Mouse (Mus musculus) neural tube, embryonic 14.5 days (tissue): Measurements from ENCODE around the gene Glrx. TPM values are rescaled to one million over a fixed set of nuclear protein-coding genes. Genes with fewer than 3 reads are reported as not detected.

Source experiments
- ATAC-seq: fragments of 200-750 bp; cut with Nextera tagmentation; 2 replicates; pipeline ENCODE4 v1.8.0; 2017; ENCODE audit warnings: low read depth, mild to moderate bottlenecking, moderate TSS enrichment, moderate library complexity
- H3K27ac ChIP-seq: fragments of 300-500 bp; sonication (generic); 2 replicates; pipeline ENCODE4 v1.5.1; 2014; ENCODE audit warnings: low read depth, mild to moderate bottlenecking, control low read depth, low read length, moderate library complexity, mixed read lengths
- H3K27me3 ChIP-seq: fragments of 300-500 bp; sonication (generic); 2 replicates; pipeline ENCODE4 v1.6.1; 2014; ENCODE audit warnings: low read length; ENCODE audit not compliant: control insufficient read depth, insufficient read depth
- H3K36me3 ChIP-seq: fragments of 300-500 bp; sonication (generic); 2 replicates; pipeline ENCODE4 v1.6.1; 2014; ENCODE audit warnings: low read length, mixed read lengths; ENCODE audit not compliant: control insufficient read depth, insufficient read depth
- H3K4me1 ChIP-seq: fragments of 300-500 bp; sonication (generic); 2 replicates; pipeline ENCODE4 v1.6.1; 2014; ENCODE audit warnings: low read length; ENCODE audit not compliant: control insufficient read depth, insufficient read depth
- H3K4me2 ChIP-seq: fragments of 300-500 bp; sonication (generic); 2 replicates; pipeline ENCODE4 v1.6.1; 2014; ENCODE audit warnings: mild to moderate bottlenecking, low read depth, low read length, control low read depth
- H3K4me3 ChIP-seq: fragments of 300-500 bp; sonication (generic); 2 replicates; pipeline ENCODE4 v1.5.1; 2014; ENCODE audit warnings: low read depth, low read length, control low read depth, mixed read lengths
- H3K9ac ChIP-seq: fragments of 300-500 bp; sonication (generic); replicated peaks from 2 replicates; pipeline ENCODE4 v1.6.1; 2014; ENCODE audit warnings: low read depth, mild to moderate bottlenecking, control low read depth, low read length, mixed read lengths
- H3K9me3 ChIP-seq: fragments of 300-500 bp; sonication (generic); 2 replicates; pipeline ENCODE4 v1.6.1; 2016; ENCODE audit warnings: low read length; ENCODE audit not compliant: control insufficient read depth
- WGBS: fragments of 180-500 bp; shearing (Covaris S2); extraction: QIAGEN DNeasy Blood & Tissue Kit; methylation state at CpG from one replicate; pipeline ENCODE4 v1.1.7; 2014; 5-methylcytosine and 5-hydroxymethylcytosine counted together
- polyA plus RNA-seq: library from polyadenylated mRNA; unstranded; fragments of >200 nt; fragmentation: Nextera tagmentation; extraction: Ambion mirVana; gene quantifications from 2 replicates; pipeline ENCODE4 v1.2.1, GENCODE M21; 2014

Gene Glrx
- 71.9 and 81.8 TPM in 2 replicates for polyA plus RNA-seq

DNA sequence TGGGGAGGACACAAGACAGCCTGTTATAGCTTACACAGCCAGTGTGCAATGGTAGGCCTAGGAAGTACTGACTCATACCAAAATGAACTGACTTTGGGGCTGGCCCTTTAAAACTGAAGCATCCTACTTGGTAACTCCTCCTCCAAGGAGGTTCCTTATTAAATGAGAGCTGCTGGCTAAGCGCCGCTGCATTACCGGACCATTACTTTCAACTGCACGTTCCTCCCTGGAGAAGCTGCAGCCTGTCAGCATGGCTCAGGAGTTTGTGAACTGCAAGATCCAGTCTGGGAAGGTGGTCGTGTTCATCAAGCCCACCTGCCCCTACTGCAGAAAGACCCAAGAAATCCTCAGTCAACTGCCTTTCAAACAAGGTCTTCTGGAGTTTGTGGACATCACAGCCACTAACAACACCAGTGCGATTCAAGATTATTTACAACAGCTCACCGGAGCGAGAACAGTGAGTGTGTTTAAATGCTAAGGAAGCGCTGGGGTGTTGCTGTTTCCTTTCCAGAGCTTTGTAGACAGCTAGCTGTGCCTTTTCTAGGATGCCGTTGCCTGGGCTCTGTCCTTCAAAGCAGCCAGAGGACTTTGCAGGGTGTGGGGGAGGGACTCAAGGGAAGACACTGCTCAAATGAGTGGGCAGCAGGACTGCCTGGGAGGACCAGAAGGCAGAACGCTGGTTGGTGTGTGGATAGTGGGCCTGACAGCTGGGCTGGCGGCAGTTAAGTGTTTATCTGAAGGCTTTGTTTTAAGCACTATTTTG lies at the start of gene Glrx:
Gene Glrx, plus strand, starts transcription at position 150 of the 763 bp plus-strand sequence.
- Histone ChIP-seq H3K9me3 (no peaks in the 10 kb centered on the region), H3K27me3 (no peaks in the 10 kb centered on the region), H3K36me3 (no peaks in the 10 kb centered on the region), H3K4me3 (peak within 1 kb of the TSS; percentile 52), H3K4me1 (peaks cover 14% of the 10 kb centered on the region), H3K9ac (peak within 1 kb of the TSS; percentile 64), H3K4me2 (peak within 1 kb of the TSS; percentile 66), H3K27ac (peak within 1 kb of the TSS; percentile 66)
- WGBS = 0% methylated on average over 12 of the region's 12 CpGs
- ATAC-seq = peak; percentile 94

DNA sequence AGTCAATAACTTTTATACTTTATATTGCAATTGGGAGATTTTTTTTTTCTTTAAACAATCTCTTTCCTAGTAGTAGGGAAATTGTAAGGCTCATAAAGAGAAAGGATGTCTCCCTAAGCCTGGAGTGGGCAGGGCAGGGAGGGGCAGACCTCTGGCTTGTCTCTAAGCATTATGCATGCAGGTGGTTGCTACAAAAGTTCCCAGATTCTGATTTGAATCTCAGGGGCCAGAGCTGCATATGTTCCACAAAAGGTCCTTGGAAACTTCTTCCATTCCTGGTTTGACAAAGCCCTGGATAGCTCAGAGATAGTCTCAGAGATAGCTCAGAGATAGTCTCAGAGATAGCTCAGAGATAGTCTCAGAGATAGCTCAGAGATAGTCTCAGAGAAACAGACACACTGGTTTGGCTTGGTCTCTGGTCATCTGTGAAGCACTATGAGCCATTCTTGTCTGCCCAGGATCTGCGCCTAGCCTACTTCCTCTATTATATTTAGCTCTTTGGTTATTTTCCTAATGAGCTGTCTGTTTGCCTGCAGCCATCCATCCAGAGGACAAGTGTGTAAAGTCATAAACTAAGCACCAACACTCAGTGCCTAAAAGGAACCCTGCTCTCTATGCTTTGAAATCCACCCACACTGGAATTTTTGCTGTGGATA lies 49.0 kb upstream of the Glrx start:
- Histone ChIP-seq H3K4me2 (no peak overlapping the region), H3K4me1 (no peaks in the 10 kb centered on the region), H3K9ac (no peak overlapping the region), H3K27ac (no peak overlapping the region), H3K27me3 (no peaks in the 10 kb centered on the region), H3K4me3 (no peak overlapping the region), H3K36me3 (no peaks in the 10 kb centered on the region), H3K9me3 (no peaks in the 10 kb centered on the region)
- no peak for ATAC-seq
- 81% methylated on average over 1 of the region's 1 CpGs for WGBS

DNA sequence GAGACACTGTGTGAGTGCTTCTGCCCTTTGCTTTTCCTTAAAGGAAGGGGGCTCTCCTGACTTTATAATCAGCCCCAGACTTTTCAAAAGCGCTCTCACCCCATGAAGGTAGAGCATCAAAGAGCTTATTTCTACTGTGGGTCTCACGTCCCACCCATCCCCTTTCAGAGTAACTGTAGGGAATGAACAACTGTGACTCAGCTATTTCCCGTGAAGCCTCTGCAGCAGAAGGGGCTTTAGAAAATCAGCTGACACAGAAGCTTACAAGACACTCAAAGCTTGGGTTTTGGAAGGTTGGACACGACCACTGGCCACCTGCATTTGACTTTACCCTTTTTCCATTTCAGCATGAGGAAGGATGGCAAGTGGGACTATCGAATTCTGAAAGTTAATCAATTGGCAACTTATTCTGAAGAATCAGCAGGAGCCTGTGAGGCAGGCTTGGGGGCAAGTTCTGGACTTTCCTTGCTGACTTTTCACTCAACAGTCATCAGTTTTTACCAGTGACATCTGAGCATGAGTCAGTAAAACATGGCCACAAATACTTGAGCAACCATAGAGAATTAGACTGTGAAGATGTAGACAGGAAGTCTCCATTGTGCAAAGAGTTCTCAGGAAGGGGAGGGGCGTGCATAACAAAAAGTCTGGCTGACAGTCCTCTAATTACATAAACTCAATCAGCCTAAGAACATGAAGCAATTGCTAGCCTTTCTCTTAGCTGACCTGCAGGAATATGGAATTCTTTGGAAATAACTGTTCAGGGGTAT lies 45.6 kb upstream of the Glrx start:
- no peaks in the 10 kb centered on the region for H3K27me3 ChIP-seq
- no peak for ATAC-seq
- H3K36me3 ChIP-seq = no peaks in the 10 kb centered on the region
- no peak overlapping the region for H3K4me2 ChIP-seq
- WGBS = 63% methylated on average over 6 of the region's 6 CpGs
- H3K9ac ChIP-seq = no peak overlapping the region
- H3K4me3 ChIP-seq = no peak overlapping the region
- H3K9me3 ChIP-seq = no peaks in the 10 kb centered on the region
- H3K4me1 ChIP-seq = no peaks in the 10 kb centered on the region
- H3K27ac ChIP-seq = no peak overlapping the region

DNA sequence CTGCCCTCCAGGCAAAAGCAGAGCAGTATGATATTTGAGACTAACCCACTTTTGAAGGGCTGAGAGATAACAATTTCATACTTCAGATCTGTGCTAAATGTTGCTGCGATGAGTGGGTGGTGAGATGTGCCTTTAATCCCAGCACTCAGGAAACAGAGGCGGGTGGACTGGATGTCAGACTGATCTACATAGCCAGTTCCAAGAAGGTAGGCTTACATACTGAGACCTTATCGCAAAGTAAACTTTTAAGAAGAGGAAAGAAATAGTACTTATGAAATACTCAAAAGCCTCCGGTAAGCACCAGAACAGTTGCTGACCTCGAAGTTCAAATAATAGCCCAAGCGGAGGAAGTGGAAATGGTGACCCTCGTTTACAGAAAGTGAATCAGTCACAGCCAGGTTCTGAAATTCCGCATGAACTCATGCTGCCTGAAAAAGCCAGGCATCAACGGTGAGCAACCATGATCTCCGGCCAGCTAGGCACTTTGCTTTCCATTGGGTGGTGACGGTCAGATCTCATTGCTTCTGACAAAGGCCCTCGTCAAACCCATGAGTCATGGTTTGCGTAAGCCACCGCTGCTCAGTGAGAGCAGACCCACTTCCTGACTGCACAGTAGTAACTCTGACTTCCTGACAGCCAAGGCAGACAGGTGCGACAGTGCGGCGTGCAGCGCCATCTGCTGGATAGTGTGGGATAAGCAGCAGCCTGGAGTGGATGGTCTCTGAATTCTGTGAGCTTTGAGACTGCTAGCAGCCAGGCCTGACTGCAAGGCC lies 42.1 kb upstream of the Glrx start:
- WGBS = 32% methylated on average over 18 of the region's 18 CpGs
- Histone ChIP-seq H3K9ac (no peak overlapping the region), H3K9me3 (no peaks in the 10 kb centered on the region), H3K27ac (no peak overlapping the region), H3K36me3 (no peaks in the 10 kb centered on the region), H3K4me1 (no peaks in the 10 kb centered on the region), H3K4me3 (no peak overlapping the region), H3K4me2 (peak overlapping the region; percentile 32), H3K27me3 (no peaks in the 10 kb centered on the region)
- peak; percentile 99 for ATAC-seq

DNA sequence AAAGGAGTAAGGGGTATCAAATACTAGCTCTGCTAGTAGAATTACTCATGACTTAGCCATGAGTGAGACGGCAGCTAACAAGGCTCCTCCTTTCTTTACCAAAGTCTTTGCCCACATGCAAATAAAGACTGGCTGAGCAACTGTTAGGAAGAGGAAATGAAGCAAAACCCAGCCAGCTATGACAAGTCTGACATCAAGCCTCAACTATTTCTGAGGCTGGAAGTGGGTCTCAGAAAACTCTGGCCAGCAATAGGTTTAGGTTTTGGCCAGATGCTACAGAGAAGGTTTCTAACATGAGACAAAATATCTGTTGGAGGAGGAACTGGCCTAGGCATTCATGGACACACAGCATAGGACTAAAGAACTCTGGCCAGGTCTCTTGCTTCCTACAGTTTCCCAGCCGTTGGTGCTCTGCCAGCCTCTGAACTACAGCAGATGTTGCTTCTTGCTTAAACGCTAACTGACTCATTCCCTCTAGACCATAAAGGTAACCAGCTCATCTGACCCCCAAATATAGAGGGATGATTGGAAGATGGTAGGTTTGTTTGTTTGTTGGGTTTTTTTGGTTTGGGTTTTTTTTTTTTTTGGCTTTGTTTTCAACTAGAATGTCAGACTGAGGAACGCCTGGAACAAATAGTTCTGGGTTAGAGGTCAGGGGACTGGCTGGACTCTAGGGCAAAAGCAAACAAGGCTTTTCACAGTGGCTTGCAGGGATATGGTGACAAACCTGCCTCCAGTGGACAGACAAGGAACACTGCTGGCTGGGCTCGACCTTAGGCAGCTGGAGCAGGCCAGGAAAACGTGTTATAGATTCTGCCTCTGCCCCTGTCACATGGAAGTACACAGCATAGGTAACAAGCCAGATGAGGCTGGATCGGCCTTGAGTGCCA lies 41.0 kb upstream of the Glrx start:
- Histone ChIP-seq H3K4me2 (no peak overlapping the region), H3K4me1 (no peaks in the 10 kb centered on the region), H3K27ac (no peak overlapping the region), H3K4me3 (no peak overlapping the region), H3K9me3 (no peaks in the 10 kb centered on the region), H3K27me3 (no peaks in the 10 kb centered on the region), H3K9ac (no peak overlapping the region), H3K36me3 (no peaks in the 10 kb centered on the region)
- 84% methylated on average over 7 of the region's 7 CpGs for WGBS
- ATAC-seq = no peak

DNA sequence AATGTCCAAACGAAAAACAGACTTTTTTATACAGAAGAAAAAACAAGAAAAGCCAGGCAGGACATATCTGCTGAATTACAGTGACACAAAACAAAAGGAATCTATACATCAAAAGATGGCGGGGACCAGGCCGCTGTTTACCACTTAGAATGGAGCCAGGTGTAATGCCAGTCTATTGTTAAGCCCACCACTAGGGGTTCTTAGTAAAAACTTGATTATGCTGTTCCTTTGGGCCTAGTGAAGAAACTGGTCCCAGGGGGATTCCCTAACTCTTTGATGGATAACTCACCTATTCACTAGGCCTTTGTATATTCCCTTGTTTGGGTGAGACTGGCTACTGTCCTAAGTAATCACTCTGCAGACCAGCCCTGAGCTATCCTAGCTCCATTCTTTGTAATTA lies 40.2 kb upstream of the Glrx start:
- WGBS = 84% methylated on average over 3 of the region's 3 CpGs
- no peak overlapping the region for H3K4me3 ChIP-seq
- H3K27ac ChIP-seq = no peak overlapping the region
- no peak overlapping the region for H3K9ac ChIP-seq
- no peaks in the 10 kb centered on the region for H3K4me1 ChIP-seq
- no peaks in the 10 kb centered on the region for H3K9me3 ChIP-seq
- H3K27me3 ChIP-seq = no peaks in the 10 kb centered on the region
- no peak overlapping the region for H3K4me2 ChIP-seq
- no peak for ATAC-seq
- H3K36me3 ChIP-seq = no peaks in the 10 kb centered on the region

DNA sequence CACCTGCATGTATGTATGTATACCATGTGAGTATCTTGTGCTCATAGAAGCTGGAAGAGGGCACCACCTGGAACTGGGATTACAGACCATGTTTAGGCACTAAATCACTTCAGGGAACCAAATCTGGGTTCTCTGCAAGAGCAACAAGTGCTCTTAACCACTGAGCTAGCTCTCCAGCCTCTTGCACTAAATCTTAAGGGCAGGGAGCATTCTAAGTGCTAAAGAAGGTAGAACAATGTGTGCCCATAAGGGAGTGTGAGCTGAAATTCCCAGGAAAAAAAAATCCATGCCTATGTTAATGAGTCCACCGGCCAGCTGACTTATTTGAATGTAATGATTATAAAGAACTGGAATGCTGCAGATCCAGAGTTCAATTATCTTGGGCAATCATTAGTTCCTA lies 31.7 kb upstream of the Glrx start:
- Histone ChIP-seq H3K9ac (no peak overlapping the region), H3K27me3 (no peaks in the 10 kb centered on the region), H3K4me3 (no peak overlapping the region), H3K4me2 (no peak overlapping the region), H3K4me1 (no peaks in the 10 kb centered on the region), H3K36me3 (no peaks in the 10 kb centered on the region), H3K27ac (no peak overlapping the region), H3K9me3 (no peaks in the 10 kb centered on the region)
- no peak for ATAC-seq
- 97% methylated on average over 1 of the region's 1 CpGs for WGBS

DNA sequence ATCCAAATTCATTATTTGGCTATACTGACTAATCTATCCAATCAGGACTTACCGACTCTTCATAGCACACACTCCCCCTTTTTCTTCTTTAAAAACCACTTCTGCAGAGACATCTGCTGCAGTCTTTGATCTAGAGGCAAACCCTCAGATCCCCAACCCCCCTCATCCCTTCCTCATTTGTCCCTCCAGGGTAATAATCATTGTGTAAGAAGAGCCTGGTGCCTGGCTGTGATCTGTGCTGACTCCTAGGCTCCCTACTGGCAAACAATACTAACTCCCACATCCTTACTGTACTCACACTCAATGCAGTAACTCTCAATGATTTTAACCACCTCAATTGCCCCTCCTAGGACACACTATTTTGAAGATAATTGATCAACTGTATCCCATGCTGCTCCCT lies 29.7 kb upstream of the Glrx start:
- Histone ChIP-seq H3K36me3 (no peaks in the 10 kb centered on the region), H3K9me3 (no peaks in the 10 kb centered on the region), H3K4me3 (no peak overlapping the region), H3K27ac (no peak overlapping the region), H3K4me1 (no peaks in the 10 kb centered on the region), H3K27me3 (no peaks in the 10 kb centered on the region), H3K4me2 (no peak overlapping the region), H3K9ac (no peak overlapping the region)
- WGBS = 86% methylated on average over 1 of the region's 1 CpGs
- no peak for ATAC-seq
